Mouse (Mus musculus): Measurements from ENCODE around the gene Stx12.

- no peak for TF ChIP-seq CTCF (IDR thresholded peaks at IDR 0.05; ENCODE audit: borderline replicate concordance, extremely low read depth, insufficient read depth, insufficient read length)
- no peak for TF ChIP-seq POLR2A (IDR thresholded peaks at IDR 0.05; ENCODE audit: borderline replicate concordance, extremely low read depth, insufficient read depth, insufficient read length, poor library complexity, severe bottlenecking)
Observed at GRCm38 (mm10) chr4:132921488-132921887, 37.2 kb upstream of the Stx12 start.

Data from brain, embryonic 14.5 days (tissue).